18 mouse cellular contexts compared by ENCODE assay signal in genomic region chr3:18488886-18489285, GRCm38 (mm10).
"Had no signal": no experiment of that assay in that cellular context is flagged by ENCODE, and none has a peak within 500 bp of the region (broad histone marks: within the 10 kb centered on the region; RNA-seq: fewer than 3 reads in every experiment).

No protein-coding gene starts in this region.

- H3K9ac ChIP-seq: liver, postnatal 0 days; lung, embryonic 15.5 days; midbrain, embryonic 13.5 days; midbrain, embryonic 15.5 days; neural tube, embryonic 12.5 days; stomach, embryonic 15.5 days had no signal

- DNase-seq: liver, postnatal 0 days; lung, adult 2 months; lung, postnatal 14 days; lung, postnatal 36 days; right cerebral cortex, postnatal 14 days; thymus, adult 2 months; thymus, postnatal 25 days; thymus, postnatal 4 days had no signal

- H3K4me3 ChIP-seq: lung, embryonic 15.5 days; megakaryocyte, embryonic 14.5 days; midbrain, embryonic 13.5 days; midbrain, embryonic 15.5 days; neural tube, embryonic 12.5 days; stomach, embryonic 15.5 days had no signal

- H3K27me3 ChIP-seq: lung, embryonic 15.5 days; megakaryocyte, embryonic 14.5 days; midbrain, embryonic 13.5 days; midbrain, embryonic 15.5 days; neural tube, embryonic 12.5 days; stomach, embryonic 15.5 days had no signal

- H3K27ac ChIP-seq: lung, embryonic 15.5 days; macrophage; midbrain, embryonic 13.5 days; midbrain, embryonic 15.5 days; neural tube, embryonic 12.5 days; stomach, embryonic 15.5 days; stomach, postnatal 0 days had no signal

- H3K4me1 ChIP-seq: lung, embryonic 15.5 days; megakaryocyte, embryonic 14.5 days; midbrain, embryonic 13.5 days; midbrain, embryonic 15.5 days; neural tube, embryonic 12.5 days; stomach, embryonic 15.5 days had no signal

- ATAC-seq: liver, postnatal 0 days; lung, postnatal 0 days; midbrain, embryonic 13.5 days; midbrain, embryonic 15.5 days had no signal

- H3K36me3 ChIP-seq: lung, embryonic 15.5 days; midbrain, embryonic 13.5 days; midbrain, embryonic 15.5 days; neural tube, embryonic 12.5 days; stomach, embryonic 15.5 days had no signal

- H3K9me3 ChIP-seq: lung, embryonic 15.5 days; midbrain, embryonic 13.5 days; midbrain, embryonic 15.5 days; stomach, embryonic 15.5 days had no signal

- H3K4me2 ChIP-seq: lung, embryonic 15.5 days; midbrain, embryonic 11.5 days; midbrain, embryonic 13.5 days; midbrain, embryonic 15.5 days; neural tube, embryonic 12.5 days; stomach, embryonic 15.5 days had no signal
